Mouse (Mus musculus) kidney, embryonic 16.5 days (tissue): ENCODE data around the gene Spock1. TPM values are rescaled to one million over a fixed set of nuclear protein-coding genes. Genes with fewer than 3 reads are reported as not detected.

Experiments
- ATAC-seq: fragments of 200-750 bp; cut with Nextera tagmentation; 2 replicates; pipeline ENCODE4 v1.8.0; 2017; ENCODE audit warnings: moderate TSS enrichment; ENCODE audit not compliant: low FRiP score, low TSS enrichment
- H3K27ac ChIP-seq: fragments of 300-500 bp; sonication (generic); 2 replicates; pipeline ENCODE4 v1.5.1; 2014; ENCODE audit warnings: low read length
- H3K27me3 ChIP-seq: fragments of 300-500 bp; sonication (generic); 2 replicates; pipeline ENCODE4 v1.6.1; 2014; ENCODE audit warnings: low read length, control low read depth, mixed read lengths; ENCODE audit not compliant: insufficient read depth
- H3K36me3 ChIP-seq: fragments of 300-500 bp; sonication (generic); 2 replicates; pipeline ENCODE4 v1.6.1; 2014; ENCODE audit warnings: low read length, control low read depth, mixed read lengths; ENCODE audit not compliant: insufficient read depth
- H3K4me1 ChIP-seq: fragments of 300-500 bp; sonication (generic); 2 replicates; pipeline ENCODE4 v1.6.1; 2014; ENCODE audit warnings: low read length, control low read depth, mixed read lengths; ENCODE audit not compliant: insufficient read depth
- H3K4me2 ChIP-seq: fragments of 300-500 bp; sonication (generic); replicated peaks from 2 replicates; pipeline ENCODE4 v1.6.1; 2014; ENCODE audit warnings: low read depth, low read length
- H3K4me3 ChIP-seq: fragments of 300-500 bp; sonication (generic); 2 replicates; pipeline ENCODE4 v1.5.1; 2014; ENCODE audit warnings: mild to moderate bottlenecking, low read length
- H3K9ac ChIP-seq: fragments of 300-500 bp; sonication (generic); replicated peaks from 2 replicates; pipeline ENCODE4 v1.6.1; 2014; ENCODE audit warnings: low read length
- H3K9me3 ChIP-seq: fragments of 300-500 bp; sonication (generic); 2 replicates; pipeline ENCODE4 v1.6.1; 2016; ENCODE audit warnings: low read length, control low read depth
- WGBS: fragments of 180-500 bp; shearing (Covaris S2); extraction: QIAGEN DNeasy Blood & Tissue Kit; methylation state at CpG from one replicate; pipeline ENCODE4 v1.1.7; 2014; 5-methylcytosine and 5-hydroxymethylcytosine counted together
- polyA plus RNA-seq: library from polyadenylated mRNA; unstranded; fragments of >200 nt; fragmentation: Nextera tagmentation; extraction: Ambion mirVana; gene quantifications from 2 replicates; pipeline ENCODE4 v1.2.1, GENCODE M21; 2015

Spock1 gene
- polyA plus RNA-seq, 1 experiment from 2014 or later: 0.59 TPM

DNA sequence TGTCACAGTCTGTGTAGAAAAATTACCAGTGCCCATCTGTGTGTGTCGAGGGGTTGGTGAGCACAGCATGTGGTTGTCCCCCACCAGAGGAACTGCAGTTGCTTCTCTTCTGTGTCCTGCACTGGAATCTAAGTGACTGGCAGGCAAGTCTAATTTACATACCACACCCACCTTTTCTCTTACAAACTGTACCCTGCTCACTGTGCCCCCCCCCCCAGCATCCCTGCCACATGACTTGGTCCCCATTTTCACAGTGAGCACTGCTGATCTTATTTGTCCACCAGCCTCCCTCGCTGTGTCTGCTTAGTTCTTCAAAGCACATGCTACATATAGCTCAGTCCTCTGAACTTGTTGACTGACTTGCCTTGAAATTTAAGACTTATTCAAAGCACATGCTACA is 22.2 kb upstream of the Spock1 start:
- Histone ChIP-seq H3K4me3 (no peak overlapping the region), H3K4me2 (no peak overlapping the region), H3K9ac (no peak overlapping the region), H3K27ac (no peak overlapping the region), H3K36me3 (no peaks in the 10 kb centered on the region), H3K27me3 (no peaks in the 10 kb centered on the region), H3K9me3 (no peaks in the 10 kb centered on the region), H3K4me1 (no peaks in the 10 kb centered on the region)
- ATAC-seq: no peak
- 24% methylated on average over 2 of the region's 2 CpGs for WGBS

DNA sequence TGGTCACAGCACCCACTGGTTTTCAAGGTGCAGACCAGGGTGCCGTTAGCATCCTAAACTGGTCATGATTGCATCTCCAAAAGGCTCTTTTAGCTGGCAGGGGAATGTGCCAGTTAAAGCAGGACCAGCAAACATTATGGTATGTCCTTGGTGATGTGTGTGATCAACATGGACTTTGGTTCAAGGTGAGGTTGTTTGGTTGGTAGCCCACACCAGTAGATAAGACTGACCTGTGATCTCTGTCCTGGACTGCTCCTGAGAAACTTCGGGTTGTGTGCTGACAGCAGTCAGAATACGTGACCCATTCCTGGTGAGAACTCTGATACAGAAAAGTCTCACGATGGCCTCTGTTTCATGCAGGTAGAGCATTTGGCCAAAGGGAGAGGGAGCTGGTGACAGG is 11.8 kb upstream of the Spock1 start:
- Histone ChIP-seq H3K4me1 (no peaks in the 10 kb centered on the region), H3K9me3 (no peaks in the 10 kb centered on the region), H3K27me3 (no peaks in the 10 kb centered on the region), H3K4me3 (no peak overlapping the region), H3K9ac (no peak overlapping the region), H3K36me3 (no peaks in the 10 kb centered on the region), H3K27ac (no peak overlapping the region), H3K4me2 (no peak overlapping the region)
- no peak for ATAC-seq
- WGBS: 97% methylated on average over 4 of the region's 4 CpGs

DNA sequence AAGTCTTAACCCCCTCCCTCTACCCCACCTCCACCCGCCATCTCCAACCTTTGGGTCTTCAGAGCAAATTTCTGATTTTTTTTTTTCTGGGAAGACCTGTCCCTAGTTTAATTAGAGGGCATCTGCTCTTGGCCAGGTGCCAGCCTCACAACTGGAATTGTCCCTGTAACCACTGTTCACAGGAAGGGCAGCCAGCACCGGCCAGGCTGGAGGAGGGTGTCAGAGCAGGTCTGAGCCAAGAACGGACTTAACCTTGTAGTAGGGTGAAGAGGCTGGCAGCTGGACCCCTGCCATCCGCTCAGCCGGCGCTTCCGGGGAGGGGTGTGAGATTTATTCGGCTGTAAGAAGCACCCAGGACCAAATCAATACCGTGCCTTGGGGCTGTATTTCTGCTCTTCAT is 3.0 kb upstream of the Spock1 start:
- H3K27me3 ChIP-seq: peaks cover 25% of the 10 kb centered on the region
- no peak overlapping the region for H3K27ac ChIP-seq
- 75% methylated on average over 9 of the region's 9 CpGs for WGBS
- no peaks in the 10 kb centered on the region for H3K36me3 ChIP-seq
- H3K4me1 ChIP-seq: peaks cover 9% of the 10 kb centered on the region
- H3K9ac ChIP-seq: no peak overlapping the region
- no peak overlapping the region for H3K4me2 ChIP-seq
- no peak overlapping the region for H3K4me3 ChIP-seq
- no peak for ATAC-seq
- peaks cover 4% of the 10 kb centered on the region; the same call in 1 of the 2 replicates for H3K9me3 ChIP-seq

DNA sequence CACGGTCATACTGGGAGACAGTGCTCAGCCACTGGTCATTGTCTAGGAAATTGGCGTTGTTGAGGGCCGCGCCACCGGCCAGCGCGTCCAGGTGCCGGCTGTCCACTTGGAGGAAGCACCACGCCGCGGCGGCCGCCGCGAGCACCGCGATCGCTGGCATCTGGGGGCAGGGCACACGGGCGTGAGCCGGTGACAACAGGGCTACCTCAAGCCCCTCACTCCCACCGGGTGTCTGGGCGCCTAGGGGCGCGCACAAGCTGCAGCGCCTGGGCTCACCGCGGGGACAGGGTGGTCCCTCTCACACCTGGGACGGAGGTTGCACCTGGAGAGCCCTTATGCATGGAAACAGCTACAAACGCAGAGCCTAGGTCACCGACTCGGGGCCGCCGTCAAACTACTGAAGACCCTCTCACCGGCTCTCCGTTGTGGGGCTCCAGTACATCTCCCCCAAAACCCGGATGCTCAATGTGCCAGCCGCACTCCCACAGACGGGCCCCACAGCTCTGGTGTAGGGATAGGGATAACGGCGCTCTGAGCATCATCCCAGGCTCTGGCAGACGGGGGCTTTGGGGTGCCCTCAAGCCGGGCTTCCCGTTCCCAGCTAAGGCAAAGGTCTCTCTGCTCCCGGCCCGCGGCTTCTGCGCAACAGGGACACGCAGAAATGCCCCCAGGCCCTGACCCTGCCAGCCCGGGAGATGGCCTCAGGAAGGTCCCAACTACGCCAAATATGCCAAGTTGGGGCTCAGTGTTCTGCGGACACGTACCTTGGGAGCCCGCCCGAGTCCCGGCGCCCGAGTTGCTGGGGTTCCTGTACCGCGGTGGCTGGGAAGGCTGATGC is 485 bp downstream of the Spock1 start:
- Histone ChIP-seq H3K4me3 (peak overlapping the region; percentile 43), H3K9me3 (peaks cover 12% of the 10 kb centered on the region), H3K27ac (no peak overlapping the region), H3K4me2 (peak overlapping the region; percentile 64), H3K27me3 (peaks cover 30% of the 10 kb centered on the region), H3K9ac (no peak overlapping the region), H3K36me3 (no peaks in the 10 kb centered on the region), H3K4me1 (peaks cover 9% of the 10 kb centered on the region)
- WGBS: under 1% methylated on average over 60 of the region's 60 CpGs
- ATAC-seq: 0 out of 2 replicates have a peak, but pooled peaks have one; percentile 19

- ATAC-seq: no peak
- Histone ChIP-seq H3K4me1 (0 out of 2 replicates have a peak, but pooled peaks cover 2% of the 10 kb centered on the region), H3K36me3 (no peaks in the 10 kb centered on the region), H3K9ac (no peak overlapping the region), H3K4me2 (no peak overlapping the region), H3K9me3 (no peaks in the 10 kb centered on the region), H3K4me3 (no peak overlapping the region), H3K27me3 (no peaks in the 10 kb centered on the region; the same call in 1 of the 2 replicates), H3K27ac (no peak overlapping the region)
- 73% methylated on average over 8 of the region's 8 CpGs for WGBS
Observed at GRCm38 (mm10) chr13:57894597-57894996, 13.5 kb downstream of the Spock1 start.

GRCm38 (mm10) chr13:57889708-57890107 is 18.4 kb downstream of the Spock1 start:
- no peaks in the 10 kb centered on the region; the same call in 1 of the 2 replicates for H3K27me3 ChIP-seq
- H3K9ac ChIP-seq: no peak overlapping the region
- H3K9me3 ChIP-seq: no peaks in the 10 kb centered on the region
- no peak overlapping the region for H3K4me3 ChIP-seq
- 58% methylated on average over 9 of the region's 9 CpGs for WGBS
- no peaks in the 10 kb centered on the region for H3K36me3 ChIP-seq
- ATAC-seq: no peak
- H3K4me1 ChIP-seq: 0 out of 2 replicates have a peak, but pooled peaks cover 5% of the 10 kb centered on the region
- no peak overlapping the region for H3K27ac ChIP-seq
- H3K4me2 ChIP-seq: no peak overlapping the region

DNA sequence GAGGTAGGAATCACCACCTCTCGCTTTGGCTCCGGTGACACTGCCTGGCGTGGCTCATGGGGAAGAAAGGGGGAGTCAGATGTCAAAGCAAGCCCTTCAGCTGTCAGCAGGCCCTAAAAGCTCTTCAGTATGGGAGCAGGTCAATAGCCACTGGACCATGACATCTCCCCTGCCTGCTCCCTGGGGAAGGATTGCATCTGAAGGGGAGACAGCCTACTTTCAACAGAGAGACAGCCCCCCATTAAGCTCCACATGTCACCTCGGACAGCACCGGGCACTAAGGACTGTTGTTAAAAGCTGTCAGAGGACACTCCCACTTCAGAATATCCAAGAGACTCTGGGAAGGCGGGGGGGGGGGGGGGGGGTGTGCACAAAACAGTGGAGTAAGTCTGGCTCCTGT is 19.1 kb downstream of the Spock1 start:
- no peaks in the 10 kb centered on the region for H3K36me3 ChIP-seq
- H3K9me3 ChIP-seq: no peaks in the 10 kb centered on the region
- H3K4me2 ChIP-seq: no peak overlapping the region; the same call in 1 of the 2 replicates
- no peak overlapping the region for H3K9ac ChIP-seq
- H3K27ac ChIP-seq: no peak overlapping the region
- WGBS: 4% methylated on average over 6 of the region's 6 CpGs
- H3K27me3 ChIP-seq: no peaks in the 10 kb centered on the region; the same call in 1 of the 2 replicates
- peak; percentile 54; the same call in 1 of the 2 replicates for ATAC-seq
- H3K4me1 ChIP-seq: 0 out of 2 replicates have a peak, but pooled peaks cover 5% of the 10 kb centered on the region
- no peak overlapping the region for H3K4me3 ChIP-seq

- Histone ChIP-seq H3K4me2 (no peak overlapping the region), H3K4me3 (no peak overlapping the region), H3K9ac (no peak overlapping the region), H3K27me3 (no peaks in the 10 kb centered on the region), H3K9me3 (no peaks in the 10 kb centered on the region), H3K4me1 (no peaks in the 10 kb centered on the region), H3K27ac (no peak overlapping the region), H3K36me3 (no peaks in the 10 kb centered on the region)
- WGBS: 31% methylated on average over 4 of the region's 4 CpGs
- no peak for ATAC-seq
Observed at GRCm38 (mm10) chr13:57879817-57880216, 28.3 kb downstream of the Spock1 start.

GRCm38 (mm10) chr13:57878797-57879196 is 29.3 kb downstream of the Spock1 start:
- H3K27me3 ChIP-seq: no peaks in the 10 kb centered on the region
- WGBS: 81% methylated on average over 11 of the region's 11 CpGs
- H3K4me2 ChIP-seq: no peak overlapping the region
- no peak overlapping the region for H3K27ac ChIP-seq
- no peak overlapping the region for H3K4me3 ChIP-seq
- no peak overlapping the region for H3K9ac ChIP-seq
- ATAC-seq: no peak
- H3K36me3 ChIP-seq: no peaks in the 10 kb centered on the region
- H3K4me1 ChIP-seq: no peaks in the 10 kb centered on the region
- H3K9me3 ChIP-seq: no peaks in the 10 kb centered on the region

DNA sequence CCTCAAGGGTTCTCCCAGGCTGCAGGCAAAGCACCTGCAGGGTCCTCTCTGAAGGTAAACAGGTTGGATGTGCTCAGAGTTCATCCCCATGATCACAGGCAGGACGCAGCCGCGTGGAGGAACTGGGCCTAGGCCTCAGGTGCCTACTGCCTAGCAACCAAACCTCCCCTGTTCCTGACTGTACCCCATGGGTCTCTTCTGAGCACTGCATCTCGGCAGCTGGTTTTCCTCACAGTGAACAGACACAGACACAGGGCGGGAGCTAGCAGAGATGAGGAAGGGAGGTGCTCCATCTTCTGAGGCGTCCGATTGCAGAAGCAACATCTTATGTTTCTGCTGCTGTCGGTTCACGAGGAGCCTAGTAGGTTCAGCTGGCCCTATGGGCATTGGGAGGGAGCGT is 30.4 kb downstream of the Spock1 start:
- H3K9me3 ChIP-seq: no peaks in the 10 kb centered on the region
- H3K9ac ChIP-seq: no peak overlapping the region
- H3K4me1 ChIP-seq: no peaks in the 10 kb centered on the region
- no peak overlapping the region for H3K27ac ChIP-seq
- ATAC-seq: peak; percentile 87
- 31% methylated on average over 10 of the region's 10 CpGs for WGBS
- H3K4me3 ChIP-seq: no peak overlapping the region
- no peaks in the 10 kb centered on the region for H3K36me3 ChIP-seq
- peak overlapping the region; percentile 29; the same call in 1 of the 2 replicates for H3K4me2 ChIP-seq
- H3K27me3 ChIP-seq: no peaks in the 10 kb centered on the region
